Mouse (Mus musculus) forebrain, embryonic 16.5 days (tissue): ENCODE results near the gene Cd72. TPM values are rescaled to one million over a fixed set of nuclear protein-coding genes. Genes with fewer than 3 reads are reported as not detected.

ENCODE experiments used
- ATAC-seq: fragments of 200-750 bp; cut with Nextera tagmentation; 2 replicates; pipeline ENCODE4 v1.8.0; 2017; ENCODE audit warnings: mild to moderate bottlenecking, moderate library complexity
- H3K27ac ChIP-seq: fragments of 300-500 bp; sonication (generic); 2 replicates; pipeline ENCODE4 v1.5.1; 2014; ENCODE audit warnings: low read length, control low read depth
- H3K27me3 ChIP-seq: fragments of 300-500 bp; sonication (generic); replicated peaks from 2 replicates; pipeline ENCODE4 v1.6.1; 2014; ENCODE audit warnings: low read length; ENCODE audit not compliant: control insufficient read depth, insufficient read depth
- H3K36me3 ChIP-seq: fragments of 300-500 bp; sonication (generic); 2 replicates; pipeline ENCODE4 v1.6.1; 2014; ENCODE audit not compliant: control insufficient read depth, insufficient read depth
- H3K4me1 ChIP-seq: fragments of 300-500 bp; sonication (generic); replicated peaks from 2 replicates; pipeline ENCODE4 v1.6.1; 2014; ENCODE audit warnings: low read length; ENCODE audit not compliant: control insufficient read depth, insufficient read depth
- H3K4me2 ChIP-seq: fragments of 300-500 bp; sonication (generic); 2 replicates; pipeline ENCODE4 v1.6.1; 2014; ENCODE audit warnings: mild to moderate bottlenecking, low read length, control low read depth
- H3K4me3 ChIP-seq: fragments of 300-500 bp; sonication (generic); replicated peaks from 2 replicates; pipeline ENCODE4 v1.5.1; 2014; ENCODE audit warnings: mild to moderate bottlenecking, low read length, control low read depth
- H3K9ac ChIP-seq: fragments of 300-500 bp; sonication (generic); replicated peaks from 2 replicates; pipeline ENCODE4 v1.6.1; 2014; ENCODE audit warnings: low read depth, low read length, control low read depth
- H3K9me3 ChIP-seq: fragments of 300-500 bp; sonication (generic); 2 replicates; pipeline ENCODE4 v1.6.1; 2016; ENCODE audit warnings: low read length; ENCODE audit not compliant: control insufficient read depth
- WGBS: fragments of 180-500 bp; shearing (Covaris S2); extraction: QIAGEN DNeasy Blood & Tissue Kit; methylation state at CpG from one replicate; pipeline ENCODE4 v1.1.7; 2014; 5-methylcytosine and 5-hydroxymethylcytosine counted together
- polyA plus RNA-seq: library from polyadenylated mRNA; unstranded; fragments of >200 nt; fragmentation: Nextera tagmentation; extraction: Ambion mirVana; gene quantifications from 2 replicates; pipeline ENCODE4 v1.2.1, GENCODE M21; 2015

The Cd72 gene
- polyA plus RNA-seq, 1 experiment from 2014 or later: 6.5 TPM

GRCm38 (mm10) chr4:43442044-43442443 lies 12.4 kb downstream of the Cd72 start:
- WGBS: 0% methylated on average over 33 of the region's 33 CpGs
- H3K27me3 ChIP-seq: no peaks in the 10 kb centered on the region

GRCm38 (mm10) chr4:43441639-43442038 lies 12.8 kb downstream of the Cd72 start, which contains the start of gene Tesk1:
Gene Tesk1 (plus strand): TSS chr4:43441939.
- Histone ChIP-seq H3K9ac (peak within 1 kb of the TSS; percentile 95), H3K4me3 (peak within 1 kb of the TSS; percentile 90), H3K4me1 (peaks cover 14% of the 10 kb centered on the region), H3K27me3 (no peaks in the 10 kb centered on the region), H3K4me2 (peak within 1 kb of the TSS; percentile 93), H3K27ac (peak within 1 kb of the TSS; percentile 95), H3K9me3 (no peaks in the 10 kb centered on the region), H3K36me3 (peaks cover 3% of the 10 kb centered on the region; the same call in 1 of the 2 replicates)
- peak; percentile 2; the same call in 1 of the 2 replicates for ATAC-seq
- 21% methylated on average over 4 of the region's 4 CpGs for WGBS

More at GRCm38 (mm10) chr4:43442044-43442443, 12.4 kb downstream of the Cd72 start:
- ATAC-seq: peak; percentile 95
- Histone ChIP-seq H3K4me2 (peak overlapping the region; percentile 93), H3K36me3 (peaks cover 7% of the 10 kb centered on the region; the same call in 1 of the 2 replicates), H3K4me1 (peaks cover 14% of the 10 kb centered on the region), H3K27ac (peak overlapping the region; percentile 95), H3K9me3 (no peaks in the 10 kb centered on the region), H3K4me3 (peak overlapping the region; percentile 90), H3K9ac (peak overlapping the region; percentile 95)

DNA sequence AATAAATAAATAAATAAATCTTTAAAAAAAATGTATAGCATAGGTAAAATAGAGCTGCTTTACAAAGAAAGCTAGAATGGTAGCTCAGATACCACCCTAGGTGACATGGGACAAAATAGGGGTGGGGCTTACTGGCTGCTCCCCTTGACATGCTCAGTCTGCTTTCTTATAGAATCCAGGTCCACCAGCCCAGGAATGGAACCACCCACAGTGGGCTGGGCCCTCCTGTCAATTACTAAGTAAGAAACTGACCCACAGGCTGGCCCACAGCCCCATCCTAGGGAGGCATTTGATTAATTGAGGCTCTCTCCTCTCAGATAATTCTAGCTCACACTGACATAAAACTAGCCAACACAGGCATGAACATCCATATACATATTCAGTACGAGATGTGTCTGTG lies 21.6 kb downstream of the Cd72 start:
- Histone ChIP-seq H3K27ac (no peak overlapping the region), H3K4me2 (no peak overlapping the region), H3K36me3 (no peaks in the 10 kb centered on the region), H3K9me3 (no peaks in the 10 kb centered on the region), H3K27me3 (no peaks in the 10 kb centered on the region), H3K4me3 (no peak overlapping the region), H3K4me1 (peaks cover 5% of the 10 kb centered on the region; the same call in 1 of the 2 replicates), H3K9ac (no peak overlapping the region)
- no peak for ATAC-seq
- WGBS: 82% methylated on average over 1 of the region's 1 CpGs

GRCm38 (mm10) chr4:43431690-43432089 lies 22.7 kb downstream of the Cd72 start:
- no peaks in the 10 kb centered on the region for H3K9me3 ChIP-seq
- no peak overlapping the region for H3K9ac ChIP-seq
- H3K4me3 ChIP-seq: no peak overlapping the region
- WGBS: 2% methylated on average over 4 of the region's 4 CpGs
- H3K27me3 ChIP-seq: peaks cover 5% of the 10 kb centered on the region; the same call in 1 of the 2 replicates
- peak; percentile 60 for ATAC-seq
- H3K4me2 ChIP-seq: no peak overlapping the region
- peaks cover 3% of the 10 kb centered on the region; the same call in 1 of the 2 replicates for H3K36me3 ChIP-seq
- peak overlapping the region; percentile 77 for H3K27ac ChIP-seq
- peaks cover 7% of the 10 kb centered on the region; the same call in 1 of the 2 replicates for H3K4me1 ChIP-seq

- Histone ChIP-seq H3K4me2 (no peak within 1 kb of the TSS), H3K27me3 (peaks cover 11% of the 10 kb centered on the region; the same call in 1 of the 2 replicates), H3K9ac (no peak within 1 kb of the TSS), H3K4me1 (peaks cover 7% of the 10 kb centered on the region; the same call in 1 of the 2 replicates), H3K9me3 (no peaks in the 10 kb centered on the region), H3K4me3 (no peak within 1 kb of the TSS), H3K36me3 (peaks cover 24% of the 10 kb centered on the region), H3K27ac (no peak within 1 kb of the TSS)
- WGBS: 3% methylated on average over 10 of the region's 10 CpGs
- ATAC-seq: 0 out of 2 replicates have a peak, but pooled peaks have one; percentile 7
Observed at GRCm38 (mm10) chr4:43428946-43429345, 25.5 kb downstream of the Cd72 start, which contains the start of gene Fam166b. Gene Fam166b (minus strand): TSS chr4:43429134.

DNA sequence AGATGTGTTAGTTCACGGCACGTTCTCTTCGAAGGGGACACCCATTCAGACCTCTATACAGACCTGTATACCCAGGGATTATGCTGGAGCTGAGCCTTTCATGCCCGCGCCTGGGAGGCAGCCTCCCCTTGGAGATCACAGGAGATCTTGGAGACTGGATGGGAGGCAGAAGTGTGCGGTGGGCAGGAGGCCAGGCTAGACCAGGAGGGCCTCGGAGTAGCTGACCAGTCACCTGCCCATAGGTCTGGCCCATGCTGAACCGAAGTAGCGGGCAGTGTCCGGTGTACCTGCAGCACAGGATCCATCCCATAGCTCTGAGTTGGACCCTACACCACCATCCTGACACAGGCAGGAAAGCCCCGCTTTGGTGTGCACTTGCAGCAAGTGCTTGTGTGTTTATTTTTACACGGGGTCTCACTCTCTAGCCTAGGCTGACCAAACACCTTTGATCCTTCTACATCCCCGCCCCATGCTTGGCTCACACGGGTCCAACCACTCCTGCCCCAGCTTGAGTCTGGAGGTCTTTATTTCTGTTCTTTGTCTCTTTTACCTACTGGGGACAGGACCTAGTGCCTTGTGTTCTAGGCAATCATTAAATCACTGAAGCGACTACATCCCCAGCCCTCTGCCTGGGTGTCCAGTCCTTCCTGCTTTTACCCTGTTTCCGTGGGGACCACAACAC lies 26.1 kb downstream of the Cd72 start:
- no peaks in the 10 kb centered on the region for H3K9me3 ChIP-seq
- no peak for ATAC-seq
- no peak overlapping the region for H3K4me2 ChIP-seq
- 25% methylated on average over 16 of the region's 16 CpGs for WGBS
- H3K4me3 ChIP-seq: no peak overlapping the region
- H3K36me3 ChIP-seq: peaks cover 28% of the 10 kb centered on the region
- no peak overlapping the region for H3K27ac ChIP-seq
- H3K4me1 ChIP-seq: peaks cover 7% of the 10 kb centered on the region; the same call in 1 of the 2 replicates
- H3K27me3 ChIP-seq: peaks cover 11% of the 10 kb centered on the region; the same call in 1 of the 2 replicates
- no peak overlapping the region for H3K9ac ChIP-seq

DNA sequence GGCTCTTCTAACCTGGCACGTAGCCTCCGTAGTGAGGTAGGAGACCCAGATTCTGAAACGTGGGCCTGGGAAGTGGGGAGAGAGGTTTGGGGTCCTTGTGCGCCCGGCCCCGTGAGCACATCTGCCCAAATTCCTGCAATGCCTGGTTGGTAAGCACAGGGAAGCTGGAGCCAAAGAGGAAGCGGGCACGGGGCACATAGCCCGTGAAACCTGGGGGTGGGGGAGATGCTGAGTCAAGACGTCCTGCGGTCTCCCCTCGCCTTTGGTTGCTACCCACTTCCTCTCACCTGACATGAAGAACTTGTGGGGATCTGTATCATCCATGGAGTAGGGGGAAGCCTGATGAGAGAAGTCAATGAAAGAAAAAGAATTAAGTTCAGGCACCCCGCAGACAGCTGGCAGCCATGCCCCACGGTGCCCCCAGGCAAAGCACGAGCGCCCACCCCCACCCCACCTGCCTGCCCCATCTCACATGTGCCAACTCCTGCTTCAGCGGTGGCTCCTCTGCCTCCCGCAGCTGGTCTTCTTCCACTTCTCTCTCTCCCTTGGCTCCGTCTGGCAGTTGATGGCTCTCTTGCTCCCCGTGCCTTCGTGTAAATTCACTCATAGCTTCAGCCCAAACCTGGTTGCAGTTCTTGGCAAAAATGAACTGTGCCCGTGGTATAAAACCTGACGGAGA lies 26.8 kb downstream of the Cd72 start:
- H3K4me2 ChIP-seq: no peak overlapping the region
- no peak overlapping the region for H3K27ac ChIP-seq
- H3K9ac ChIP-seq: no peak overlapping the region
- H3K4me3 ChIP-seq: no peak overlapping the region
- 20% methylated on average over 23 of the region's 23 CpGs for WGBS
- peaks cover 11% of the 10 kb centered on the region; the same call in 1 of the 2 replicates for H3K27me3 ChIP-seq
- no peak for ATAC-seq
- H3K4me1 ChIP-seq: peaks cover 7% of the 10 kb centered on the region; the same call in 1 of the 2 replicates
- peaks cover 33% of the 10 kb centered on the region for H3K36me3 ChIP-seq
- H3K9me3 ChIP-seq: no peaks in the 10 kb centered on the region

GRCm38 (mm10) chr4:43426487-43426886 lies 27.9 kb downstream of the Cd72 start:
- peaks cover 42% of the 10 kb centered on the region for H3K36me3 ChIP-seq

More at GRCm38 (mm10) chr4:43426487-43426886, 27.9 kb downstream of the Cd72 start:
- Histone ChIP-seq H3K27ac (no peak overlapping the region), H3K27me3 (peaks cover 11% of the 10 kb centered on the region; the same call in 1 of the 2 replicates), H3K9ac (no peak overlapping the region), H3K4me2 (no peak overlapping the region), H3K4me1 (peaks cover 7% of the 10 kb centered on the region; the same call in 1 of the 2 replicates), H3K4me3 (no peak overlapping the region), H3K9me3 (no peaks in the 10 kb centered on the region)
- no peak for ATAC-seq
- WGBS: 50% methylated on average over 10 of the region's 10 CpGs
